Mouse (Mus musculus) limb, embryonic 14.5 days (tissue): ENCODE measurements at regions not wholly inside any gene's neighbourhood (a gene's known extent, or its start where the extent isn't known, plus 50 kb on each side); places are given as distances from the start of the nearest gene placed in this dataset.

Experiments
- ATAC-seq: fragments of 200-750 bp; cut with Nextera tagmentation; 2 replicates; pipeline ENCODE4 v1.8.0; 2017; ENCODE audit warnings: low read depth, moderate number of reproducible peaks, moderate TSS enrichment; ENCODE audit not compliant: low FRiP score
- DNase-seq: peaks from one replicate; pipeline ENCODE4 v3.0.0-alpha.2; 2015; ENCODE audit warnings: low spot score
- H3K27ac ChIP-seq: fragments of 300-500 bp; sonication (generic); replicated peaks from 2 replicates; pipeline ENCODE4 v1.5.1; 2014; ENCODE audit warnings: low read depth, mild to moderate bottlenecking, low read length, moderate library complexity, mixed read lengths
- H3K27me3 ChIP-seq: fragments of 300-500 bp; sonication (generic); 2 replicates; pipeline ENCODE4 v1.6.1; 2014; ENCODE audit warnings: low read length, mixed read lengths; ENCODE audit not compliant: control insufficient read depth, insufficient read depth
- H3K36me3 ChIP-seq: fragments of 300-500 bp; sonication (generic); 2 replicates; pipeline ENCODE4 v1.6.1; 2014; ENCODE audit warnings: mild to moderate bottlenecking, low read length, moderate library complexity, mixed read lengths; ENCODE audit not compliant: control insufficient read depth, insufficient read depth
- H3K4me1 ChIP-seq: fragments of 300-500 bp; sonication (generic); 2 replicates; pipeline ENCODE4 v1.6.1; 2014; ENCODE audit warnings: antibody characterized with exemption, low read length, mixed read lengths; ENCODE audit not compliant: control insufficient read depth, insufficient read depth
- H3K4me2 ChIP-seq: fragments of 300-500 bp; sonication (generic); replicated peaks from 2 replicates; pipeline ENCODE4 v1.6.1; 2014; ENCODE audit warnings: low read depth, mild to moderate bottlenecking, low read length, moderate library complexity; ENCODE audit not compliant: severe bottlenecking
- H3K4me3 ChIP-seq: fragments of 300-500 bp; sonication (generic); replicated peaks from 2 replicates; pipeline ENCODE4 v1.5.1; 2014; ENCODE audit warnings: low read length
- H3K9ac ChIP-seq: fragments of 300-500 bp; sonication (generic); 2 replicates; pipeline ENCODE4 v1.6.1; 2014; ENCODE audit warnings: mild to moderate bottlenecking, low read depth, low read length, moderate library complexity; ENCODE audit not compliant: severe bottlenecking
- H3K9me3 ChIP-seq: fragments of 300-500 bp; sonication (generic); 2 replicates; pipeline ENCODE4 v1.6.1; 2016; ENCODE audit warnings: low read length; ENCODE audit not compliant: control insufficient read depth
- POLR2A ChIP-seq: fragments of 200-500 bp; IDR thresholded peaks from 2 replicates; pipeline ENCODE4 v1.8.0; 2012; ENCODE audit warnings: inconsistent platforms, mild to moderate bottlenecking, moderate library complexity, borderline replicate concordance; ENCODE audit not compliant: insufficient read depth, insufficient read length; ENCODE audit errors: extremely low read depth
- WGBS: fragments of 180-500 bp; shearing (Covaris S2); extraction: QIAGEN DNeasy Blood & Tissue Kit; methylation state at CpG from one replicate; pipeline ENCODE4 v1.1.7; 2014; 5-methylcytosine and 5-hydroxymethylcytosine counted together

DNA sequence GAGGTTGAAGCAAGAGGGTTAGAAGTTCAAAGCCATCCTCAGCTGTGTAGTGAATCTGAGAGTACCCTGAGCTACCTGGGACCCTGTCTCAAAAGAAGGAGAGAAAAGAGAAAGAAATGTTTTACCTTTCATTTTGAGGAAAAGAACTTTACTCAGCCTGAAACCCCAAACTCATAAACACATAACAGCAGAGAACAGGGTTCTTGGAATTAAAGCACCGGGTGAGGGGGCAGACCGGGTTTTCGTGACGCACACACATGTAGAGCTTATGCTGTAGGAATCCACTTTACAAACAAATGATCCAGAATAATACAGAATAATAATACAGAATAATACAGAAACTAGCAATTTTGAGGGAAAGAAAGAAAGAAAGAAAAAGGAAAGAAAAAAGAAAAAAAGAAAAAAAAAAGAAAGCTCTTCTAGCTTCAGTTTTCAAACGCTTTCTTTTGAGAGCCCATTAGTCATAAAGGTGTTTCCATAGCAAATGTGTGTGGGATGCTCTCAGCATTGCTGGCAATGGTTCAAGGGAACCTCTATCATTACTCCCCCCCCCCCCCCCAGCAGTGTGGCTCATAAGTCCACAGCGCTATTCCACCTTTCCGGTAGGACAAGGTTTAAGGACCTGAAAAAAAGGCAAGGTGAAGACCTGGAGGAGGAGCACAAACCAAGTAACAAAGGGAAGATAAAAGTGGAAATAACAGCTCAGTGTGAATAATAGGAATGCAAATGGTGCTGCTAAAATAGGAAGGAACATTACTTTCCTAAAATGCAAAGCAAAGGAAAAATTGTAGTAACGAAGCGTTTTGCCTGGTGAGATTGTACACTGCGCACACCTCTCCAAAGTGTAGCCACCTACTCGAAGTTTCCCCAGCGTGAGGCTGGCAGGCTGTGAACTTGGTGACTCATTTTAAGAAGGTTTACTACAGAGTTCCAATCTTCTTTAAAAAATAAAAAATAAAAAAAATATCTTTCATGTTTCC is 110.3 kb downstream of the Btg1 start:
- Histone ChIP-seq H3K27me3 (no peaks in the 10 kb centered on the region), H3K4me3 (no peak overlapping the region), H3K9ac (no peak overlapping the region), H3K9me3 (no peaks in the 10 kb centered on the region), H3K27ac (no peak overlapping the region), H3K4me2 (no peak overlapping the region), H3K4me1 (peaks cover 15% of the 10 kb centered on the region), H3K36me3 (no peaks in the 10 kb centered on the region)
- 85% methylated on average over 12 of the region's 12 CpGs for WGBS
- TF ChIP-seq POLR2A, result no peak
- ATAC-seq, result no peak
- DNase-seq, result no peak

DNA sequence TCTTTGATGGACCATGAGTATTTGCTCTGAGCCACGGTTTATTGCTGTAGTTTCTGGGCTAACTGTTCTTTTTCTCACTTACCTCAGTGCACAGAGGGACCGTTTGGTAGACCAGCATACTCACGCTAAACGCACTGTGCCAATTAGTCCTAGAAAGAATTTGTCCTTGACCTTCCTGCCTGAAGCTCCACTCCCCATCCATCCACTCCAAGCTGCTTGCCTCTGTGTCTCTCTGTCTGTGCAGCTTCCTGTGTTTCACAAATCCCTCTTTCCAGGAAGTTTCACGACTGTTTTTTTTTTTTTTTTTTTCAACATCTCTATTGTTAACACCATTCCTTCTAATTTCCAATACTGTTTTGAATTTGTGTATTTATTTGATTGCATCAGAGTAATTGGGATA is 116.8 kb downstream of the Btg1 start:
- H3K9ac ChIP-seq, result no peak overlapping the region
- ATAC-seq (no peak), DNase-seq (no peak)
- no peak overlapping the region for H3K4me3 ChIP-seq
- 27% methylated on average over 5 of the region's 5 CpGs for WGBS
- H3K36me3 ChIP-seq, result no peaks in the 10 kb centered on the region
- H3K4me1 ChIP-seq, result no peaks in the 10 kb centered on the region
- H3K27ac ChIP-seq, result no peak overlapping the region
- no peak for TF ChIP-seq POLR2A
- H3K9me3 ChIP-seq, result no peaks in the 10 kb centered on the region
- H3K4me2 ChIP-seq, result no peak overlapping the region
- H3K27me3 ChIP-seq, result no peaks in the 10 kb centered on the region

DNA sequence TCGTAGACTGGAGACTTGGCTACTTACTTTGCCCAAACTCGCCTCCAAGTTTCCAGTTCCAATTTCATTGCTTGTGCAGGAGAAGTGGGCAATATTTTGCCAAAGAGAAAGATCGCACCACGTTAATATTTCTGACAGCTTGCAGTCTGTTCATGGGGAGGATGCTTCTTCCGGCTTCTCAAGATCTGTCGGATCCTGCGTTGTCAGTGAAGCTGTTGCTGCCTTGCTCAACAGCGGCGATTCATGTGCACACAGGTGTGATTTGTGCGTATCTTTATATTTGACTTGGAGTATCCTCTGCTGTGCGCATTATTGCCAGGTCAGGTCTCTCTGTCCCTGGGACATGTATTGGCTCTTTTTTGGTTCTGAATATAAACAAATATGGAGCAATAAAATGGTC is 118.3 kb downstream of the Btg1 start:
- no peaks in the 10 kb centered on the region for H3K4me1 ChIP-seq
- WGBS, result 89% methylated on average over 11 of the region's 11 CpGs
- H3K36me3 ChIP-seq, result no peaks in the 10 kb centered on the region
- ATAC-seq (no peak), DNase-seq (no peak)
- no peak overlapping the region for H3K9ac ChIP-seq
- no peaks in the 10 kb centered on the region for H3K9me3 ChIP-seq
- H3K27me3 ChIP-seq, result no peaks in the 10 kb centered on the region
- no peak overlapping the region for H3K4me3 ChIP-seq
- no peak for TF ChIP-seq POLR2A
- no peak overlapping the region for H3K4me2 ChIP-seq
- no peak overlapping the region for H3K27ac ChIP-seq

DNA sequence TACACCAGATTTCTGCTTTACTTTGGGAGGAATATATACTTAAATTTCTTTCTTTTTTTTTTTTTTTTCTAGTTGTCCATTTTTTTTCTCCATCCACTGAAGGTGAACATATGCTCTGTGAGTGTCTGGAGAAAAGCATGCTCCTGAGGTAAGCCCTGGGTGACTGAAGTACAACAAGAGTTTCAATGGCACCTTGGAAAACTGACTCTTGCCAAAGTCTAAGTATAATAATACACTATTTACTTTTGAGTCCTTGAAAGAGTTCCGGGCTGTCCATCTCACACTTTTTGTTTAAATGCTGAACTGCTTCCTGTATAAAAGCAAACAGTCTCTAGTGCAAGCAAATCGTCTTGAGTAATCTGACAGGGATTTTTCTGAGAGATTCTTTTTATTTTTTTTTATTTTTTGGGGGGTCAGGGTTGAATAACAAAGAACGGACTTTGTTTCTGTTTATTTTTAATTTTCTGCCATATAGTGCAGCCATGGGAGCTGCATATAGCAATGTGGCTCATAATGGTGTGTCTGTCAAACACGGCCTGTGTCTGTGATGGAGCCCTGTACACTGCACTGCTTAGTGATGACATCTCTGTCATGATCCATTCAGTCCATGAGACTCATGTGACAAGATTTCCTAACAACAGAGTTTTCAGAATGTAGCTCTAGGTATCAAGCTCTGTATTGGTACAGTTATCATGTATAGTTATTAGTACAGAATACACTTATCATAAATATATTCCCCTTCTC is 119.3 kb downstream of the Btg1 start:
- H3K36me3 ChIP-seq, result no peaks in the 10 kb centered on the region
- H3K4me3 ChIP-seq, result no peak overlapping the region
- no peaks in the 10 kb centered on the region for H3K4me1 ChIP-seq
- WGBS, result 78% methylated on average over 4 of the region's 4 CpGs
- ATAC-seq (no peak), DNase-seq (no peak)
- no peak overlapping the region for H3K9ac ChIP-seq
- H3K27ac ChIP-seq, result no peak overlapping the region
- TF ChIP-seq POLR2A, result no peak
- H3K9me3 ChIP-seq, result no peaks in the 10 kb centered on the region
- no peak overlapping the region for H3K4me2 ChIP-seq
- H3K27me3 ChIP-seq, result no peaks in the 10 kb centered on the region

DNA sequence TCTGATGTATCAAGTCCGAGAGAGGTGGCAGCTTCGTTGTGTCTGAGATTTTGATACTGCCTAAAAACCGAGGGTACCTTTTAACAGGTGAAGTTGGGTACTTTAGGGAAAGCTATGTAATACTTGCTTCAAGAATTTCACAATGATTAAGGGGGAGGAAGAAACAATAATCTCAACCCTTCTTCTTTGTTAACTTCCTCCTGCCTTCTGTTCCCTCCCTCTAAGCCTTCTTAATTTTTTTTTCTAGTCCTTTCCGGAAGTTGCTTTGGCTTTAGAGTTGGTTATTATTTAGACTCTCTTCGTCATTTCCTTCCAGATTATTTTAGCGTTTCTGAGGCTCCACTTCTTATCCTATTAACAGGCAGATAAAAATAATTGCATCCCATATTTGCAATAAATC is 121.2 kb downstream of the Btg1 start:
- Histone ChIP-seq H3K27me3 (no peaks in the 10 kb centered on the region), H3K36me3 (no peaks in the 10 kb centered on the region), H3K4me2 (no peak overlapping the region), H3K9ac (no peak overlapping the region), H3K4me3 (no peak overlapping the region), H3K27ac (no peak overlapping the region), H3K9me3 (no peaks in the 10 kb centered on the region), H3K4me1 (no peaks in the 10 kb centered on the region)
- WGBS, result 90% methylated on average over 6 of the region's 6 CpGs
- DNase-seq (no peak), ATAC-seq (no peak)
- TF ChIP-seq POLR2A, result no peak
